Mouse (Mus musculus) spleen, adult 2 months (tissue): ENCODE measurements around the gene Cpne7. TPM values are rescaled to one million over a fixed set of nuclear protein-coding genes. Genes with fewer than 3 reads are reported as not detected.

ENCODE experiments used
- DNase-seq, 2 experiments: peaks; one replicate each; pipeline versions ENCODE4 v3.0.0 to v3.0.0-alpha.2; 2012 to 2021; ENCODE audit warnings: low spot score in 2 of 2, low read depth in 1 of 2
- H3K27ac ChIP-seq: fragments of 200-500 bp; 2 replicates; pipeline ENCODE4 v1.5.1; 2012; ENCODE audit warnings: low read length, inconsistent platforms; ENCODE audit not compliant: insufficient read depth
- H3K27me3 ChIP-seq: fragments of 200-500 bp; 2 replicates; pipeline ENCODE4 v1.6.1; 2012; ENCODE audit warnings: mild to moderate bottlenecking, moderate library complexity, low read length, inconsistent platforms; ENCODE audit not compliant: control insufficient read depth, insufficient read depth
- H3K36me3 ChIP-seq: fragments of 200-500 bp; 2 replicates; pipeline ENCODE4 v1.6.1; 2012; ENCODE audit warnings: mild to moderate bottlenecking, low read length, inconsistent platforms; ENCODE audit not compliant: control insufficient read depth, insufficient read depth
- H3K4me1 ChIP-seq: fragments of 200-500 bp; 2 replicates; pipeline ENCODE4 v1.6.1; 2011; ENCODE audit warnings: inconsistent platforms; ENCODE audit not compliant: control insufficient read depth, insufficient read depth, insufficient read length
- H3K4me3 ChIP-seq: fragments of 200-500 bp; 2 replicates; pipeline ENCODE4 v1.5.1; 2011; ENCODE audit warnings: mild to moderate bottlenecking, inconsistent platforms; ENCODE audit not compliant: insufficient read depth, insufficient read length; ENCODE audit errors: extremely low read depth
- CTCF ChIP-seq: fragments of 200-500 bp; IDR thresholded peaks from 2 replicates; pipeline ENCODE4 v1.5.1; 2011; ENCODE audit warnings: mild to moderate bottlenecking, inconsistent platforms; ENCODE audit not compliant: insufficient read depth, insufficient read length, insufficient replicate concordance; ENCODE audit errors: extremely low read depth
- POLR2A ChIP-seq: fragments of 200-500 bp; IDR thresholded peaks from 2 replicates; pipeline ENCODE4 v1.6.1; 2011; ENCODE audit warnings: low read depth, low read length, inconsistent platforms
- WGBS: fragments of 180-500 bp; shearing (Covaris S2); methylation state at CpG from one replicate; pipeline ENCODE4 v1.1.7; 2018; 5-methylcytosine and 5-hydroxymethylcytosine counted together
- polyA plus RNA-seq: library from polyadenylated mRNA; depleted of rRNA; stranded (reverse); fragments of >200 nt; gene quantifications from 2 replicates; pipeline ENCODE4 v1.2.3, GENCODE M21; 2012

The Cpne7 gene
- polyA plus RNA-seq, 1 experiment, result 2.9 TPM

DNA sequence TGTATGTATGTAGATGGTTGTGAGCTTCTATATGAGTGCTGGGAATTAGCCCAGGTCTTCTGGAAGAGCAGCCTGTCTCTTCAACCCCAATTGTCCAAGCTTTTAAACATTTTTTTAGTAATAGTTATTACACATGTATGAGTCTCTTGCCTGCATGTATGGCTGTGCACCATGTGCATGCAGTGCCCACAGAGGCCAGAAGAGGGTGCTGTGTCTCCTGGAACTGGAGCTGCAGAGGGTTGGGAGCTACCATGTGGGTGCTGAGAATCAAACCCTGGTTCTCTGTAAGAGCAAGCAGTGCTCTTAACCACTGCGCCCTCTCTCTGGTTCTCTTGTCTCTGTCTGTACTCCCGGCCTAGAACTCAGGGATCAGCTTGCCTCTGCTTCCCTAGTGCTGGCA is 15.8 kb downstream of the Cpne7 start:
- H3K4me1 ChIP-seq, result no peaks in the 10 kb centered on the region
- TF ChIP-seq CTCF, result no peak
- no peak for TF ChIP-seq POLR2A
- H3K27me3 ChIP-seq, result no peaks in the 10 kb centered on the region
- no peak for DNase-seq
- H3K27ac ChIP-seq, result no peak overlapping the region
- H3K36me3 ChIP-seq, result no peaks in the 10 kb centered on the region
- H3K4me3 ChIP-seq, result no peak overlapping the region
- 91% methylated on average over 2 of the region's 2 CpGs for WGBS

- TF ChIP-seq POLR2A (no peak), CTCF (no peak)
- no peaks in the 10 kb centered on the region for H3K4me1 ChIP-seq
- no peak overlapping the region for H3K4me3 ChIP-seq
- no peak for DNase-seq
- H3K36me3 ChIP-seq, result no peaks in the 10 kb centered on the region
- WGBS, result 85% methylated on average over 11 of the region's 11 CpGs
- no peaks in the 10 kb centered on the region for H3K27me3 ChIP-seq
- no peak overlapping the region for H3K27ac ChIP-seq
Observed at GRCm38 (mm10) chr8:123134149-123134713, 17.1 kb downstream of the Cpne7 start.

- TF ChIP-seq POLR2A (no peak), CTCF (no peak)
- no peak overlapping the region for H3K4me3 ChIP-seq
- no peaks in the 10 kb centered on the region for H3K4me1 ChIP-seq
- no peaks in the 10 kb centered on the region for H3K36me3 ChIP-seq
- WGBS, result 64% methylated on average over 7 of the region's 7 CpGs
- no peaks in the 10 kb centered on the region for H3K27me3 ChIP-seq
- no peak overlapping the region for H3K27ac ChIP-seq
- DNase-seq, result no peak
Observed at GRCm38 (mm10) chr8:123135406-123135805, 18.2 kb downstream of the Cpne7 start.

DNA sequence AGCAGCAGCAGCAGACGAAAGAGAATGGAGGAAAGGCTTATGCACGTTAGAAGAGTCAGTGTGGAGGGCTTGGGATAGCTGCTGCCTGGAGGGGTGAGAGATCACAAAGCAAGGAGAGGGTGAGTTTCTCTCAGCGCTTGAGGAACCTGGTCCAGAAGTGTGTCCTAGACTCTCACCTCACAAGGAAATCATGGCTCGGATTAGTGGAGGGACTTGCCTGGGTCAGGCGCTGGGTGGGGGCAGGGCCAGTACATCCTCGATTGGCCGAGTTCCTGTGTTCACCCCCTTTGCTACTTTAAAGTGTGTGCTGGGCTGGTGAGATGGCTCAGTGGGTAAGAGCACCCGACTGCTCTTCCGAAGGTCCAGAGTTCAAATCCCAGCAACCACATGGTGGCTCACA is 18.6 kb downstream of the Cpne7 start:
- no peaks in the 10 kb centered on the region for H3K36me3 ChIP-seq
- H3K27ac ChIP-seq, result no peak overlapping the region
- H3K27me3 ChIP-seq, result no peaks in the 10 kb centered on the region
- no peaks in the 10 kb centered on the region for H3K4me1 ChIP-seq
- 77% methylated on average over 9 of the region's 9 CpGs for WGBS
- DNase-seq, result no peak
- TF ChIP-seq POLR2A (no peak), CTCF (no peak)
- H3K4me3 ChIP-seq, result no peak overlapping the region

DNA sequence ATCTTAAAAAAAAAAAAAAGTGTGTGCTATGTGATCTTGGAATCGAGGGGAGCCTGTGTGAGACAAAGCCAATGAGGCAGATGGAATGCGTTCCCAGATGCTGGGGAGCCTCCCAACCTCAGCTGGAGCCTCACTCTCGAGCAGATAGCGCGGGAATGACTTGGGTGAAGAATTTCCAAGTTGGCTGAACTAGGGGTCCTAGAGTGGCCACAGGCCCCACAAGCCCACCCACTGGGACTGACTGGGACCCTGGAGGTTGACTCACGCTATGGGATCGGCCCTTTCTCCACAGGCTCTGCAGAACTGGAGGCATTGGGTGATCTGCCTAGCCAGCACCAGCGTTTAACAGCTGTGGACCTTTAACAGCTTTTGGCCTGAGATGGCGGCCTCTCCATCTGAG is 19.1 kb downstream of the Cpne7 start:
- WGBS, result 90% methylated on average over 9 of the region's 9 CpGs
- Histone ChIP-seq H3K4me3 (no peak overlapping the region), H3K27ac (no peak overlapping the region), H3K27me3 (no peaks in the 10 kb centered on the region), H3K4me1 (no peaks in the 10 kb centered on the region), H3K36me3 (no peaks in the 10 kb centered on the region)
- DNase-seq, result no peak
- no peak for TF ChIP-seq POLR2A
- no peak for TF ChIP-seq CTCF

GRCm38 (mm10) chr8:123137645-123138077 is 20.5 kb downstream of the Cpne7 start:
- no peak for TF ChIP-seq POLR2A
- no peak for TF ChIP-seq CTCF
- Histone ChIP-seq H3K4me1 (no peaks in the 10 kb centered on the region), H3K27me3 (no peaks in the 10 kb centered on the region), H3K27ac (no peak overlapping the region), H3K36me3 (no peaks in the 10 kb centered on the region), H3K4me3 (no peak overlapping the region)
- WGBS, result 37% methylated on average over 2 of the region's 2 CpGs
- DNase-seq, result no peak

- Histone ChIP-seq H3K27me3 (no peaks in the 10 kb centered on the region), H3K4me3 (no peak overlapping the region), H3K27ac (no peak overlapping the region), H3K36me3 (no peaks in the 10 kb centered on the region), H3K4me1 (no peaks in the 10 kb centered on the region)
- no peak for TF ChIP-seq CTCF
- no peak for TF ChIP-seq POLR2A
- no peak for DNase-seq
- WGBS, result 69% methylated on average over 4 of the region's 4 CpGs
Observed at GRCm38 (mm10) chr8:123138741-123139140, 21.6 kb downstream of the Cpne7 start.
